Mouse (Mus musculus) embryonic fibroblast, embryonic 13.5 days (primary cell): ENCODE measurements around the gene Chit1.

Experiments used
- CTCF ChIP-seq: IDR thresholded peaks from 2 replicates; pipeline ENCODE4 v1.5.1; 2011; ENCODE audit warnings: mild to moderate bottlenecking, control low read depth, low read length, moderate library complexity, borderline replicate concordance; ENCODE audit not compliant: insufficient read depth
- POLR2A ChIP-seq: IDR thresholded peaks from 2 replicates; pipeline ENCODE4 v1.6.1; 2011; ENCODE audit warnings: low read depth, mild to moderate bottlenecking, control low read depth, low read length, moderate library complexity

- TF ChIP-seq CTCF (no peak), POLR2A (no peak)
Observed at GRCm38 (mm10) chr1:134096264-134096934, 14.6 kb upstream of the Chit1 start.
